Mouse (Mus musculus) left cerebral cortex, adult 11 months (tissue): ENCODE data around the gene Ndufc2.

Experiments used
- DNase-seq: peaks from one replicate; pipeline ENCODE4 v3.0.0; 2022; ENCODE audit warnings: low spot score

Ndufc2 gene

GRCm38 (mm10) chr7:97387561-97388147 is 12.1 kb upstream of the Ndufc2 start:
- DNase-seq = no peak

DNA sequence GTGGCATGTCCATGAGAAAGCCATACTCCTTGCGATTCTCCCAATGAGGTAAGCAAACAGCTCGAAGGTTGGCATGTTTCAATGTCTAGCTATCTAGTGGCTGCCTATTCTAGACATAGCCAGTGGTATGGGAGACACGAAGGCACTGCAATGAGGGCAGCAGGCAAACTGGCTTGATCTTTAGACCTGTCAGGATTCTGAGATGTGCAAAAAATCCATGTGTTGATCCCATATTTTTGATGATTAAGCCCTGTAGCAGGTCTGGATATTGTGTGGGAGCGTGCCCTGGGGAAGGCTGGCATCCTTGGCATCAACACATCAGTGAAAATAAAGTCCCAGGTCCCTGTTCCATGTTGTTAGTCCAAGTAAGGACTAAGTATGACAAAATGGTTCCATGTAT is 11.3 kb upstream of the Ndufc2 start:
- no peak for DNase-seq

DNA sequence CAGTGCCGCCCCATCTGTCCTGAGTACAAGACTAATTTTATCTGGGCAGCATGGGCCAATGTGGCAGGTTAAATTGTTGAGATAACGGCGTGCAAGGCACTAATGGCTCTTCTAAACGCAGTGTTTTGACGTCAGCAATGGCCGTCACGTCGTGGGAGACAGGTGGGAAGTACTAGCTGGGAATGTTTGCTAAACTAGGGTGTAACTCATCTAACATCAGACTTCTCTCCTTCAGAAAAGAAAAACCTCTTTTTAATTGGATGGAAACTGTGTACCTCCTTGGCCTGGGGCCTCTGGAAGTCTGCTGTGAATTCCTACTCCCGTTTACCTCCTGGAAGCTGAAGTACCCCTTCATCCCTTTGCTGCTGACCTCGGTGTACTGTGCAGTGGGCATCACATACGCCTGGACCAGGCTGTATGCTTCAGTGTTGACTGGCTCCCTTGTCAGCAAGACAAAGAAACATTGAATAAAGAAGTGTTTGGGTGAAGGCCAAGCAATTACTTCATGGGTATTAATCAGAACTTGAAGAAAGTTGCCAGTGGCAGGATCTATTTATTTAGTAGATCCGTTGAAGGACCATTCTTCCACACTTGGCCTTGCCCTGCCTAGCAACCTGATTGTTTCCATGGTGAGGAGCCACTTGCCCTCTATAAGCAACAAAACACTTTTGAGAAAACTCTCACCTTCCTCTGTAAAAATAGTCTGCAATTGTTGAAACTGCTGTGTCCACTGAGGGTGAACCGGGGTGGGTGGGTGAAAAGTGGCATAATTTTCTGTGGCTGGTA is 8.3 kb upstream of the Ndufc2 start:
- peak; percentile 31 for DNase-seq

DNA sequence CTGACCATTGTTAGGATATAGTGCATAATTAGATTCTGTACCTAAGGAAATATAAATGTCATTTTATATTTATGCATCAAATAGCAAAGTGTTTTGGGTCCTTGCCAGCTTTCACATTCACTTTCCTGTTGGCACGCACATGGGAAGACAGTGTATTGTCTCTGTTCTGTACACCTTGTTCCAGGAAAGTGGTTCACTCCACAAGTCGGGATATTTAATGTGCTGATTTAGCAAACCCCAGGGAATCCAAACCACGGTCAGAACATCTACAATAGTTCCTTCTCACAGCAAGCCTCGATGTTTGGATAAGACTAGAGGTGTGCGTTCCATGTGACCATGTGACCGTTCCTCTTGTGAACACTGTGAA is 7.7 kb upstream of the Ndufc2 start:
- no peak for DNase-seq

DNA sequence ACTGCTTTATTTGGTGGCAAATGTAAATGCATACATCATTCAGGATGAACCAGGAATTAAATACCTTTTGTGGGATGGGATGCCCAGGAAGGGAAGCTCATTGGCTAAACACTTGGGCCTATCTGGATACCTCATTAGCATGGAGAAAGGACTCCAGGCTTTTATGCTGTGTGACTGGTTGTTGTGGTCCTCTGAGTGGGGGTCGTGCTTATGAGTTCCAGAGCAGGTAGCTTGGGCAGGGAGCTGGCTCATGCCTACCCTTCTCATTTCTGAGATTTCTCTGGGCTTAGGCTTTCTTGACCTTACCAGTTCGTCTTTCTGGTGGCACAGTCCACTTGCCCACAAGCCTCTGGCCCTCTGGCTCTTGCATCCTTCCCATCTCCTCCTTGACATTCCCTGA is 5.4 kb upstream of the Ndufc2 start:
- DNase-seq = no peak

DNA sequence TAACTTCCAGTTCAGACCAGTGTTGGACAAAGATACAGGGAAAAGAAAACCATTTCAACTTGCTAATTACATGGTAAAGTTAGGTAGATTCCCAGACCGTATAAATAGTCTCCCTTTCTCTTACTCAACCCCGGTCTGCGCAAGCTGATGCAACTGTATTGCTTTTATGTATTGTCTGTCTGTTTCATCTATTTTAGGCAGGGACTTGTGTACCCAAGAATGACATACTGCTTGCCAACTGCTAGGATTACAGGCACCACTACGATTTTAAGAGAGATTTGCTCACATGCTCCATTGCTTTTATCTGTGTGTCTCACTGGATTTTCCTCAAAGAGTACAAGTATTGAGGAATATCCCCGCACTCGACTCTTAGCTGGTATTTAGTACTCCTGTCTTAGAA is 860 bp upstream of the Ndufc2 start:
- no peak for DNase-seq

- DNase-seq = no peak
These were observed 7.3 kb downstream of the Ndufc2 start for GRCm38 (mm10) chr7:97407145-97407544.

DNA sequence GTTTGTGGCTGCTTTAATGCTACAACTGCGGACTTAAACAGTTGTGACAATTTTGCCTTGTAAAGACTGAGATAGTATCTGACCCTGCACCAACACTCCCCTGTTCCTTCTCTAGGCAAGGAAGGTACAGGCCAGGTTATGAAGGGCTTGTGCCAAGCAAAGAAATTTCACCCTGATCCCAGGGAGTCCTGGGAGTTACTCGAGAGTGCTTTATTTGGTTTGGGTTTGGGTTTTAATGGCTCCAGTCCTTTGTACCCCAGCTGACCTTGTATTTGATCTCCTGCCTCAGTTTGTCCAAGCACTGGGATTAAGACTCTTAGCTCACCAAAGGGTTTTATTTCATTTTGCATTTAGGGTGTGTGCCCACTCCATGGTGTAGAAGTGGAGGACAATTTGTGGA is 11.3 kb downstream of the Ndufc2 start:
- no peak for DNase-seq

DNA sequence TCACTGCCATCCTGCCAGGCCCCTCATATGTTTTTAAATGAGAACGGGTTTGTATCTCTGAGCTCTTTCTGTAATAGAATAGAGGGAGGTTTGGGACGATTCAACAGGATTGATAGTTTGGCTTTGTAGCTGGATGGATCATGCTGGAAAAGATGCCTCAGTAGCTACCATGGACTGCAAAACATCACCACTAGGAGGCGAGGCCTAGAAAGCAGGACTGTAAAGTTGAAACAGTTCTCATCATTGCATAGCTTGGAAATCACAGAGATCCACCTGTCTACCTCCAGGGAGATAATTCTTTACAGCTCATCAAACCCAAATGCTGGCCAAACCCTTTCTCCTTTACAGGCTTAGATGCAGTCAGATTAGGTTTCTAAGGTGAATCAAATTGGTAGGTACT is 11.8 kb downstream of the Ndufc2 start:
- no peak for DNase-seq

DNA sequence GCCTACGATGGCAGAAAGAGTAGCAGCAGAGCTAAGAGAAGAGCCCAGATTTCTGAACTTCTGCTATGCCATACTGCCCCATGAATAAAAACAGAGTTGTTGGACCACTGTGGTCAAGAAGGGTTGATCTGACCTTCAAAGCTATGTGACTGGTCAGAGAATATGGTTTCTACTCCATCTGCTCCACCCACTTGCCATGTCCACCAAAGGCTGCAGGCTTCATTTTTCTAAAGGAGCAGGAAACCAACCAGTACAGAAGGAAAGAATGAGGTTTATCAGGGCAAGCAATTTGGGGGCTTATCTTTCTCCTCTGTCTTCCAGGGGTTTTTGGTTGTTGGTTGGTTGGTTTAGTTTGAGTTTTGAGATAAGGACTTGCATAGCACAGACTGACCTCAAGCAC is 14.2 kb downstream of the Ndufc2 start:
- no peak for DNase-seq

DNA sequence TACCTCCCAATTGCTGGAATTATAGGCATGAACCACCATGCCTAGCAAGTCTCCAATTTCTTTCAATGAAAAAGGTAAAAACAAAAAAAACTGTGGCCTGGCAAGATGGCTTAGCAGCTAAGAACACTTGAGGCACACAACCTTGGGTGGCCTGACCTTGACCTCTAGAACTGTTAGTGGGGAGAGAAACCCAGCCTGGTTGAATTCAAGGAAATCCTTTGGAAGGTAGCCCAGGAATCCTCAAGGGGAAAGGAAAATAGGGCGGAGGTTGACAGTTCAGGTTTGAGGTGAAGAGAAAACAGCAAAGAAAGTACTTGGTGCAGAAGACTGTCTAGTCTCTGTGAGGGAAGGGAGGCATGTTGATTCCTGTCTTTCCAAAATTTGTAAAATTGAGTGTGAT is 14.6 kb downstream of the Ndufc2 start:
- DNase-seq = no peak

- no peak for DNase-seq
These were observed 15.3 kb downstream of the Ndufc2 start for GRCm38 (mm10) chr7:97414915-97415687.

GRCm38 (mm10) chr7:97416473-97416872 is 16.7 kb downstream of the Ndufc2 start:
- DNase-seq = no peak

DNA sequence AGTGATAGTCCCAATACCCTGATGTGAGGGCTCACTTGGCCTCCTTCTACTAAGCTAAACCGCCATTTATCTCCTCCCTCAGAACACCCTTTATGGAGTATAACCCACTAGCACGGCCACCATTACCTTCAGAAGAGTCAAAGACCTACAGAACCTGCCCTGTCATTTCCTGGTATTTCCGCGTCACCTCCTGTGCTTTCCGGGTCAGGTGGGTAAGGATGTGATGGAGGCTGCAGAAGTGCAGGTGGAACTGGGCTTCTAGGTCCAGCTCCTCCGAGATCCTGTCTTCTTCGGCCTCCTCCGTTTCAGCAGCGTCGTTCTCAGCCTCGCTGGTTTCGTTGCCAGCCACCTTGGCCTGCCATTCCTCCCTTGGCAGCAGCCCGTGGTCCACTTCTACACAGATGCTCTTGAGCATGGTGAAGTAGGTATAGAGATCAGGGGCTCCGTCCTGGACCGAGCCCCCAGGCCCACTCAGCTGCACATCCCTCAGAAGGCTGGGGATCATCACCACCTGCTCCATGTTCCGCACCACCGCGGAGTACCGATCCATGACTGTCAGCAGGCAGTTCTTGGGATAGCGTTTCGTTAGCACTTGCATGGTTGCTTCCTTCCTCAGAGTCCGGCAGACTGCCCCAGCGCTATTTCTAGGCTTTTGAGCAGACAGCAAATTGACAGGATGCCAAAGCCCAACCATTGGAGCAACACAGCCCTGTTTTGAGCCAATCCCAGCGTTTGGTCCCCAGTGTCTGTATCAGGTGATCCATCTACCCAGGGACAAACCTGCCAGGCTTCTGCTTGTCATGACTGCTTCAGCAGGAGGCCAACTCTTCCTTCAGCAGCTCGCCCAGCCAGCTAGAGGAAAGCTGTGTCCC is 17.3 kb downstream of the Ndufc2 start, which contains the start of gene Thrsp:
TSS of gene Thrsp (minus strand) at position 825 of the 872 bp plus-strand sequence.
- peak; percentile 63 for DNase-seq

- no peak for DNase-seq
These were observed 18.9 kb downstream of the Ndufc2 start for GRCm38 (mm10) chr7:97418717-97419116.

- DNase-seq = no peak
These were observed 19.4 kb downstream of the Ndufc2 start for GRCm38 (mm10) chr7:97419163-97419562.

- no peak for DNase-seq
These were observed 20.6 kb downstream of the Ndufc2 start for GRCm38 (mm10) chr7:97420406-97420805.

DNA sequence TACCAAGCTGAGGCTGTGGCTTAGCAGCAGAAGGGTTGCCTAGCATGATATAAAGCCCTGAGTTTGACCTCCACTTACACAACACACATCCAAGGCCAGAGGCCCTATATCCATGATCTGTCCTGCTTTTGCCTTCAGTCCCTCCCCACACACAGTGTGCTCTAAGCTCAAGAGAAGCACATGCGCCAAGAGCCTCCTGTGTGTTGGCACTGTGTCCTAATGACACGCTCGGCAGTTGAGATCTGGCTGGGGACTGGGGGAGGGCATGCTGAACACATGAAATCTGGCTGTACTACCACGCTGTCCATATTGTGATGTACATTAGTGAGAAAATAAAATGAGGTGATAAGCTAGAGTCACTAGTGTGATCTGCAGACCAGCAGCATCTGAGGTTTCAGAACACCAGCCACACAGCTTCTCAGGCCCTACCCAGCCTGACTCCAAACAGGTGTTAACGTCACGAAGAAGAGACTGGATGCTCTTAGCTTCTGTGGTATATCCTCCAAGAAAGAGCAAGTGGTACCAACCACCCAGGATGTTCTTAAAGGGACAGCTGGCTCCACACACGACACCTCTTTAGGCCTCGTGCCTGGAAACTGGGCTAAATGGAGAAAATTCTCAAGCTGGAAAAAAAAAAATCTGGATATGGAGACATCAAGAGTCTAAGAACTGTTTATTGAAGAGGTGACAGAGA is 21.3 kb downstream of the Ndufc2 start:
- DNase-seq = no peak

- DNase-seq = no peak
These were observed 24.0 kb downstream of the Ndufc2 start for GRCm38 (mm10) chr7:97423754-97424153.

- peak; percentile 66 for DNase-seq
These were observed 24.9 kb downstream of the Ndufc2 start for GRCm38 (mm10) chr7:97424621-97425245.

DNA sequence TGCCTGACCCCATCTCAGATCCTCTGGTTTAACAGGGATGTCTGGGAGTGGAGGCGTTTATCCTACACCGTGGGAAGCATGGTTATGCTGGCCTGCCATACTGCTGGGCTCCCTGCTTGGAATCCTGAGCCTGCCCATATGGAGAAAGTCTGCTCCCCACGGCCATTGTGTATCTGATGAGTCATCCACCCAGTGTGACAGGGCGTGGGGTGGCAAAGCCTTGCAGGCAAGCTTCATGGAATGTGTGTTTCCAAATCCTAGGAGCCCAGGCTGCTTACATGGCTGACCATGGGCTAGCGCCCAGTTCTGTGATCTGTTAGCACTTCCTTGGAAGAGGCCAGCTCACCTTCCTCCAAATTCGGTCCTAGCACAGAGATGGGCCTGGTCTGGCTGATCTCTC is 26.8 kb downstream of the Ndufc2 start:
- DNase-seq = no peak
